Mouse (Mus musculus) layer of hippocampus, postnatal 36 days (tissue): ENCODE results near the gene Usp12. TPM values are rescaled to one million over a fixed set of nuclear protein-coding genes. Genes with fewer than 3 reads are reported as not detected.
"Not testable (repeated sequence)": the region's sequence is repeated elsewhere in the genome, so short reads cannot be mapped to it uniquely, and the experiment has no call there.

Experiments
- DNase-seq, 2 experiments: peaks; one replicate each; pipeline ENCODE4 v3.0.0; 2022
- total RNA-seq, 2 experiments: library from RNA; stranded (reverse); gene quantifications; 2 replicates each; pipeline ENCODE4 v1.2.3; 2021

Usp12 gene
- total RNA-seq, 2 experiments from 2014 or later: 56.3 to 59.2 TPM

DNA sequence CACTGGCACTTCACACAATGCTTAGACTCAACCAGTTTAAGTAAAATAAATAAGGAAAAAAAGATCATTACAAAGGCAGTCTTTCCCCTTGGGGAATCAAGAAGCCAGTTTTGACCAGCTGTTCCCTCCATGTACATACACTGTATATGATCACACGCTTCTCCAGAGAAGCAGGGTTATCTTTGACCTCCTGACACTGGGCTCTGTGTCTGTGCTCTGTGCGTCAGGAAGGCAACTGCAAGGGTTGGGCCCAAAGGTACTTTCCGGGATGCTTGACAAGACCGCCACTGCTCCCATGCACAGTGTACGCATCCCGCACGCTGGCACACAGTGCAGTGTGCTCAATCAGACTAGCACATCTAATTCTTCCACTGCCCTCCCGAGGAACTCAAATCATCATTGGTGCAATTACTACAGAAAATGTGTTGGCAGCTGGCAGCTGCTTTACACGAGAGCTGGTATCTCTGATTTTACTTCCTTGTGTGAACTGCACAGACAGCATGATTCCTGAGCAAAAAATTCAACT is 57.8 kb downstream of the Usp12 start:
- no peak for DNase-seq

- DNase-seq: no peak
Observed at GRCm38 (mm10) chr5:146736348-146736747, 58.5 kb downstream of the Usp12 start.

GRCm38 (mm10) chr5:146735054-146735453 is 59.8 kb downstream of the Usp12 start:
- not testable (repeated sequence) for DNase-seq

DNA sequence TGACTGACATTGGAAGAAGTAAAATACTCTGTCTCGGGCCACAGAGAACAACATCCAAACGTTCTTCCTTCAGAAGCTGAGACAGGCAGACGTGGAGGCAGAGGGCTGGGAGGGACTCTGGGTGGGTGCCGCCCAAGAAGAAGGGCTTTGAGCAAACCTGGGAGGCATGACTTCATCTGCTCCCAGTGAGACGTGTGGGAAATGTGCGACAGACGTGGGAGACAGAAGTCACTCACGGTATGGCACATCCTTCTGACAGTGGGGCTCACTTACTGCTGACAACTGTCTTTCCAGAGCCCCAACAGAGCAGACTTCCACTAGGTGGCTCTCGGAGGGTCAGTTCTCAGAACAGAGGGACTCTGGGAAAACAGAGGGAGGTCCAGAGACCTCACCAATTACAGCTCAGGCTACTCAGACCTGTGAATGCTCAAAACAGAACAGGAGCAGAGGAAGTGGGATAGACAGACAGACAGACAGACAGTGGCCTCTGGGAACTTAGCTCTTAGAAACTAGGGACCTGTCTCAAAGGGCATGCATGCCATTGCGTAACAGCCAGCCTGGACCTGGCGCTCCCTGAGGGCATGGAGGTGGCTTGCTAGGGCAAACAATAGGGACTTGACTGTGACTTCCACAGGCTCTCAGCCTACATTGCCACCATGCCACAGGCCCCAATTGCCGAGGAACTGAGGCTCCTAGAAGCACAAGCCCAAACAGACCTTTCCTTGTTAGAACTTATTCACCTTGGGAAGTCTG is 60.7 kb downstream of the Usp12 start:
- DNase-seq: no peak

- DNase-seq: no peak
Observed at GRCm38 (mm10) chr5:146733372-146733771, 61.4 kb downstream of the Usp12 start.

GRCm38 (mm10) chr5:146727006-146727405 is 67.8 kb downstream of the Usp12 start:
- DNase-seq: no peak

DNA sequence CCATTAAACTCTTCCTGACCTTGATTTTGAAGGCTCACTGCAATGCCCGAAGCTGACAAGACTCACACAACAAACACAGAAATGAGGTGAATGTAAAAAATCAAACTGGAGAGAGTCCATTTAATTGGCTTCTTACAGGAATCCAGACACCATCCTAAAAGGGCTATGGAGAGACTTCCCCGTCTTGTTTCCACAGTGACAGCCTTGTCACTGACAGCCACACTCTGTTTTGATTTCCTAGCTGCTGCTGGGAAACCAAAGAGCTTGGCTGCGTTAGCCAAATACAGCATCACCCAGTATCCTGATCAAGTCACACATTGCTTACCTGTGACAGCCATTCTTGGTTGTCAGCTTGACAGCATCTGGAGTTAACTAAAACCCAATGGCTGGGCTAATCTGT is 69.8 kb downstream of the Usp12 start:
- no peak for DNase-seq

- DNase-seq: no peak
Observed at GRCm38 (mm10) chr5:146723452-146723851, 71.4 kb downstream of the Usp12 start.

GRCm38 (mm10) chr5:146722226-146722625 is 72.6 kb downstream of the Usp12 start:
- no peak for DNase-seq

- no peak for DNase-seq
Observed at GRCm38 (mm10) chr5:146719584-146720356, 75.0 kb downstream of the Usp12 start.

DNA sequence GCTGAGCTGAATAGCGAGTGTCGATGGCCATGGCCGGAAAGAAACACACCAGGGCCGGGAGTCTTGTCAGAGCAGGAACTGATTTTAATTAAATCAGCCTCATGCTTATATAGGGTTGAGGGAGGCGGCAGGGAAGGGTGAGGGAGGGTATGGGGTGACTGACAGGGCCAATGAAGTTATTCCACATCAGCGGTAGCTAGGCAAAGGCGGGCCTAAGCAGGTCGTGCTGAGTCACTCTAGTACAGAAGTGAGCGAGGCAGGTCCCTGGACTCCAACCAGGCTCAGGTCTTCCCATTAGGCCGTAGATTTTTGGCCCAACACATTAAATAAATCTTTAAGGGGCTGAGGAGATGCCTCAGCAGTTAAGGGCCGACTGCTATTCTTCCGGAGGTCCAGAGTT is 81.0 kb downstream of the Usp12 start:
- no peak for DNase-seq

- no peak for DNase-seq
Observed at GRCm38 (mm10) chr5:146713088-146713487, 81.7 kb downstream of the Usp12 start.

DNA sequence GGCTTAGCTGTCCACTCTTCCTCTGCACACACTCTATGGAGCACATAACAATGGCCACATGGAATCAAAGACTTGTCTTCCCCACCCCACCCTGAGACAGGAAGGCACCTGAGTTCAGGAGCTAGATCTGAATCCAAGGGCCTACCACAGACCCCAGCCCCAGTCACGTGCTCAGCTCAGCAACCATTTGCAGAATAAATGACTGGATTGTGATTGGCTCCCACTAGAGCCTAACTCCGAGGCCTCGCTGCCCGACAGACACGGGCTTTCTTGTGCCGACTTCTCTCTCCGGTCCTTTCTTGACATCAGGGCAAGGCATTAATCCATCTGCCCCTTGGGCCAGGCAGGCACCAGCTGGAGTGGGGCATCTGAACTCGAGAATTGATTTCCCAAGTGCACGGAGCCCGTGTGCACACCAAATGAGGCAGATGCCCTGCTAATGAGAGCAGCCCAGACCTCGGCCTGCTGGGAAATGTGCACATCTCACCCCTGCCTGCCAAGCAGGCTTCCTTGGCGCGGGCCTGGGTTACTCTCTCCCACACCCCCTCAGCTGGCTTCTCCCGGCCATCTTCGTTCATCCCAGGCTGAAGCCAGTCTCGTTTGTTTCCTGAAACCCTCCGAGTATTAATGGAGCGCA is 82.4 kb downstream of the Usp12 start:
- no peak for DNase-seq

GRCm38 (mm10) chr5:146709361-146709760 is 85.4 kb downstream of the Usp12 start:
- no peak for DNase-seq

GRCm38 (mm10) chr5:146705815-146706408 is 88.9 kb downstream of the Usp12 start:
- DNase-seq: peak; percentile 82 to 86

- DNase-seq: no peak
Observed at GRCm38 (mm10) chr5:146705411-146705810, 89.4 kb downstream of the Usp12 start.

GRCm38 (mm10) chr5:146704241-146704640 is 90.6 kb downstream of the Usp12 start:
- no peak for DNase-seq

DNA sequence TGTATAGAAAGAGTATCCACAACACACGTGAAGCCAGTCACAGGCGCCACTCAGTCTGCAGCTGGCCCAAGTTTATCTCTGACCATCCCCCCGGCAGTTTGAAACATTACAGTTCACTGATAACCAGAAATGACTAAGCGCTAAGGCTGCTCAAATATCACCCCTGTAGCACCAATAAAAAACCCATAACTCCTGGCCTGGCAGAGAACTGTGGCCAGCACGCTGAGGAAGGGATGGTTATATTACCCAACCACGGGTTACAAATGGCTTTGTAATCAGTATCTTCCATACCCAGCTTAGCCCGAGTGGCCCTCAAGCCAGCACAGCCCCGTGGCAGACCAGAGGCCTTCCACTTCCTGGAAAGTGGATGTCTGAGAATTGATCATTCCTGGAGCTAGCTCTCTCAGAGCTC is 91.1 kb downstream of the Usp12 start:
- DNase-seq: no peak

DNA sequence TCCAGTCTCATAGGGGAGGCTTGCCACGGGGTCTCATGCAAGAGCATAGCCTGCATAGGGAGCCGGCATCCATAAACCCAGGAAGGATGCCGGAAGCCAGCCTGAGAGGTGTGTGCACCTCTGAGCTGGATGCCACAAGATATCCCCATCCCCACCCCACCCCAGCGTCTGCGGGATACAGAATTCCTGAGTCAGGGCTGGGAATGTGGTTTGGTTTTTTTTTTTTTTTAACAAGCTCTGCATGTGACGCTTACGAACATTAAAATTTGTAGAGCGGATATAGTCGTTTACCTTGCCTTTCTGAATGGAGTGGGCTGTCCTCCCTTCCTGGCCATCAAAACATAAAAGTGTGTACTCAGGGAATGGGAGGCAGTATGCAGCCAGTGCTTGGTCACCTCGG is 94.7 kb downstream of the Usp12 start:
- no peak for DNase-seq

- no peak for DNase-seq
Observed at GRCm38 (mm10) chr5:146699433-146700019, 95.3 kb downstream of the Usp12 start.

DNA sequence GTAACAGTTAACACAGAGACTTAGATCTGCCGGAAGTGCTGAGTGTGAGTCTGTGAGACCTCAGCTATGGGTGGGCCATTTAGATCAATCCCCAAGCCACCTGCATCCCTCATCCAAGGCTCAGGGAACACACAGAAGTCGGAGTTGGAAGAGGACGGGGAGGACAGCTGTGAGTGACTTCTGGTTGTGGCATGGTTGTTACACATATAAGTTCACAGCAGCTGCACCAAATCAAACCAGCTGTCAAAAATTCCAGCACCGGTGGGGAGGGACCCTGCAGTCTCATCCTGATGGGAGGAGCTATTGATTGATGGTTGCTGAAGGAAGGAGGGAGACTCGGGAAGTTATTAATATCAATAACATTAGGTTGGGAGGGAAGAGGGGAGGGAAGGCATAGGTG is 99.3 kb downstream of the Usp12 start:
- DNase-seq: no peak

DNA sequence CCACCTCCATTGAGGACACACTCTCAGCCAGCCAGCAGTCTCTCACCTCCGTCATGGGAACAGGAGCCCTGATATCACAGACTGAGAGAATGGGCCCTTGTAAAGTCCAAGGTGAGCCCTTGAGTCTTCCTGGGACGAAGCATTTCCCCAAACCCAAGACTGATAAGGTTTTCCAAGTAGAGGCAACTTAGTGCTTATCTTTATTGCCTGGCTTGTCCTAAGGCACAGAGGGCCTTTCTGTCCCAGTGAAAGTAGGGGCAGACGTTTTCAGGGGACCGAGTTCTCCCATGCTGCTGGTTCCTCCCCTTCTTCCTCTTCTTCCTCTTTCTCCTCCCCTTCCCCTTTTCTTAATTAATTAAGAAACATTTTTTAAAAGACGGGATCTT is 101.8 kb downstream of the Usp12 start:
- no peak for DNase-seq
